Mouse (Mus musculus) kidney, adult 2 months (tissue): ENCODE data around the gene Kif18b. TPM values are rescaled to one million over a fixed set of nuclear protein-coding genes. Genes with fewer than 3 reads are reported as not detected.

Source experiments
- DNase-seq: peaks from one replicate; pipeline ENCODE4 v3.0.0; 2021
- H3K27ac ChIP-seq: fragments of 200-500 bp; 2 replicates; pipeline ENCODE4 v1.5.1; 2012; ENCODE audit warnings: low read depth, low read length, control low read depth, inconsistent platforms; ENCODE audit not compliant: insufficient read depth
- H3K27me3 ChIP-seq: fragments of 200-500 bp; replicated peaks from 2 replicates; pipeline ENCODE4 v1.6.1; 2012; ENCODE audit warnings: mild to moderate bottlenecking, moderate library complexity, low read length, inconsistent platforms; ENCODE audit not compliant: control insufficient read depth, insufficient read depth
- H3K36me3 ChIP-seq: fragments of 200-500 bp; 2 replicates; pipeline ENCODE4 v1.6.1; 2012; ENCODE audit warnings: mild to moderate bottlenecking, moderate library complexity, low read length, inconsistent platforms; ENCODE audit not compliant: control insufficient read depth, insufficient read depth
- H3K4me1 ChIP-seq: fragments of 200-500 bp; 2 replicates; pipeline ENCODE4 v1.6.1; 2011; ENCODE audit warnings: low read length; ENCODE audit not compliant: control insufficient read depth, insufficient read depth
- H3K4me3 ChIP-seq: fragments of 200-500 bp; 2 replicates; pipeline ENCODE4 v1.5.1; 2011; ENCODE audit warnings: mild to moderate bottlenecking, low read depth, low read length, control low read depth; ENCODE audit not compliant: insufficient read depth
- CTCF ChIP-seq: fragments of 200-500 bp; conservative IDR thresholded peaks from 2 replicates; pipeline ENCODE4 v1.5.1; 2011; ENCODE audit warnings: low read depth, mild to moderate bottlenecking, control low read depth, low read length, moderate library complexity, mixed read lengths; ENCODE audit not compliant: insufficient read depth, insufficient read length
- POLR2A ChIP-seq: fragments of 200-500 bp; IDR thresholded peaks from one replicate; pipeline ENCODE4 v1.6.1; 2011; ENCODE audit warnings: low read depth, low read length, control low read depth
- WGBS: fragments of 180-500 bp; shearing (Covaris S2); methylation state at CpG from one replicate; pipeline ENCODE4 v1.1.7; 2018; 5-methylcytosine and 5-hydroxymethylcytosine counted together
- polyA plus RNA-seq: library from polyadenylated mRNA; depleted of rRNA; stranded (reverse); fragments of >200 nt; gene quantifications from 2 replicates; pipeline ENCODE4 v1.2.3, GENCODE M21; 2012; rRNA removed

Gene Kif18b
- polyA plus RNA-seq, 1 experiment = 0.27 TPM

- no peak for DNase-seq
- H3K27ac ChIP-seq = no peak overlapping the region
- H3K36me3 ChIP-seq = no peaks in the 10 kb centered on the region
- WGBS = 46% methylated on average over 2 of the region's 2 CpGs
- no peaks in the 10 kb centered on the region for H3K27me3 ChIP-seq
- no peak for TF ChIP-seq POLR2A
- TF ChIP-seq CTCF = no peak
- H3K4me3 ChIP-seq = no peak overlapping the region
- peaks cover 3% of the 10 kb centered on the region; the same call in 1 of the 2 replicates for H3K4me1 ChIP-seq
Measured at GRCm38 (mm10) chr11:102879558-102879957, 45.4 kb downstream of the Kif18b start.

DNA sequence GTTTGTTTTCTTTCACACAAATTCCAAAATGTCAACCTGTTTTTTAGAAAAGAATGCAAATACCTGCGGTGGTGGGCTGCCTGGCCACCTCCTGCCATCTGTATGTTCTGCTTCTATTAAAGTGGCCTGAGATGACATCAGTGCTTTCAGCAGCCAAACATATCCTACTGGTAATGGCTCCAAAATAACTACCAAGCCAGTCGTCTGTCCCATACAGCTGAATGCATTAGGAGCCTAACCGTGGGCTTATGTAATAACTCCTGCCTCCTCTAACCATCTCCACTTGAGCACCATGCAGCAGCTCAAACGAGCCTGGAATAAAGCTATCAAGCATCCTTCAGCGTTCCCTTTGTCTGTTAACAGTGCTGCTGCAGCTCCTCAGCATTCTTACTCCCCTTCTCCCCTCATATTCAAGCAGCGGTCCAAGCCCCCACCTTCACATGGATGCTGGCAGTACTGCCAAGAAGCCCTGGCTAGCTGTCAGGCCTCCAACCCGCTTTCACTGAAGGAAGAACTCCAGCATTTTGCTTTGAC is 50.1 kb downstream of the Kif18b start:
- Histone ChIP-seq H3K4me1 (no peaks in the 10 kb centered on the region), H3K27me3 (no peaks in the 10 kb centered on the region), H3K27ac (no peak overlapping the region), H3K4me3 (no peak overlapping the region), H3K36me3 (peaks cover under 1% of the 10 kb centered on the region; the same call in 1 of the 2 replicates)
- TF ChIP-seq POLR2A (no peak), CTCF (no peak)
- WGBS = 87% methylated on average over 7 of the region's 7 CpGs
- DNase-seq = no peak

- WGBS = 22% methylated on average over 4 of the region's 4 CpGs
- Histone ChIP-seq H3K27ac (no peak overlapping the region), H3K4me1 (no peaks in the 10 kb centered on the region), H3K4me3 (no peak overlapping the region), H3K36me3 (peaks cover 2% of the 10 kb centered on the region), H3K27me3 (no peaks in the 10 kb centered on the region)
- peak; percentile 53 for TF ChIP-seq CTCF
- TF ChIP-seq POLR2A = no peak
- DNase-seq = peak; percentile 74
Measured at GRCm38 (mm10) chr11:102864272-102864671, 60.7 kb downstream of the Kif18b start.

DNA sequence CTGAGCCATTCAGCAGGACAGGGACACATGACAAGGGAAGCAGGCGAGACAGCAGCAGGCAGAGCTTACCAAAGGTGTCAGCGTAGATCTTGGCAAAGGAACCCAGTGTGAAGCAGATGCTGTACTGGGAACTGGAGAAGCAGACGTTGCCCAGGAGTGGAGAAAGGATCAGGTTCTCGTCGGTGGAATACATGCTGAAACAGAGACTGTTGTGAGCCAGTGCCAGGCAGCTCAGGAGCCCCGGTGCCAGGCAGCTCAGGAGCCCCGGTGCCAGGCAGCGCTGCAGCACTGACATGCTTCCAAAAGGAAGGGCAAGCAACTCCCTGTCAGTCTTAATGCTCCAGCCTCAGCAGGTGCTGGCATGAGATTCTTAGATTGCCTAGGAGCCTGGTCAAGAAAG is 65.0 kb downstream of the Kif18b start:
- 92% methylated on average over 8 of the region's 8 CpGs for WGBS
- Histone ChIP-seq H3K27me3 (no peaks in the 10 kb centered on the region), H3K4me1 (no peaks in the 10 kb centered on the region), H3K36me3 (peaks cover 2% of the 10 kb centered on the region), H3K27ac (no peak overlapping the region), H3K4me3 (no peak overlapping the region)
- TF ChIP-seq POLR2A (no peak), CTCF (no peak)
- no peak for DNase-seq

DNA sequence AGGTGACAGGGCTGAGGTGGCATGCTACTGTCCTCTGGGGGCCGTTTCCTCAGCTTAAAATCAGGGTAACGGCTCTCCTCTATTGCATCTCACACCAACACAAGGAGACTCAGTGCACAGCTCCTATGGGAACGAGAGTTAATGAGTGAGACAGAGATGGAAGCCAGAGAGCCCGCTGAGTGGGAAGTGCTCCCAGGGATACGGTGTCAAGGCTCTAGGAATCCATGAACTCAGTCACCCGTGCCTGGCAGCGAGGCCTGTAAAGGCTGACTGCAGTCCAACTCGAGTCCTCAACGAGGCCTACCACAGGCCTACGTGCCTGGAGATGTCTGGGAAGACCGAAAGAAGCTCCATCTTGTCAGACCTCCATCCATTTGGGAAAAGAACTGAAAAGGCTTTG is 66.0 kb downstream of the Kif18b start:
- no peak for DNase-seq
- TF ChIP-seq CTCF = no peak
- no peak for TF ChIP-seq POLR2A
- no peaks in the 10 kb centered on the region for H3K4me1 ChIP-seq
- no peak overlapping the region for H3K27ac ChIP-seq
- H3K4me3 ChIP-seq = no peak overlapping the region
- no peaks in the 10 kb centered on the region for H3K27me3 ChIP-seq
- WGBS = 68% methylated on average over 11 of the region's 11 CpGs
- peaks cover 5% of the 10 kb centered on the region for H3K36me3 ChIP-seq

GRCm38 (mm10) chr11:102855941-102856340 is 69.0 kb downstream of the Kif18b start:
- no peak overlapping the region for H3K27ac ChIP-seq
- no peaks in the 10 kb centered on the region for H3K4me1 ChIP-seq
- 92% methylated on average over 6 of the region's 6 CpGs for WGBS
- no peaks in the 10 kb centered on the region for H3K27me3 ChIP-seq
- no peak for TF ChIP-seq CTCF
- no peak for TF ChIP-seq POLR2A
- H3K4me3 ChIP-seq = no peak overlapping the region
- no peak for DNase-seq
- peaks cover 3% of the 10 kb centered on the region for H3K36me3 ChIP-seq

Other genes starting within 250 kb of the Kif18b start
- 6.7 and 8.4 TPM in 2 replicates for gene Ccdc43, start 227.3 kb downstream of the Kif18b start, polyA plus RNA-seq
- gene Adam11, start 163.7 kb downstream of the Kif18b start, polyA plus RNA-seq = 5.0 and 5.2 TPM in 2 replicates
- 4.9 and 5.1 TPM in 2 replicates for gene Gjc1, start 105.4 kb downstream of the Kif18b start, polyA plus RNA-seq
- 2.2 and 4.1 TPM in 2 replicates for gene Higd1b, start 89.3 kb downstream of the Kif18b start, polyA plus RNA-seq
- 76.4 and 81.0 TPM in 2 replicates for gene Eftud2, start 44.1 kb downstream of the Kif18b start, polyA plus RNA-seq
- 0.88 and 1.5 TPM in 2 replicates for gene Ccdc103, start 43.9 kb downstream of the Kif18b start, polyA plus RNA-seq
- not detected in 2 replicates for gene Fam187a, start 40.0 kb downstream of the Kif18b start, polyA plus RNA-seq
- 0.16 and 0.18 TPM in 2 replicates for gene Gfap, start 24.2 kb downstream of the Kif18b start, polyA plus RNA-seq
- gene C1ql1, start 21.6 kb upstream of the Kif18b start, polyA plus RNA-seq = 0.38 and 0.39 TPM in 2 replicates
- gene Nmt1, start 103.1 kb upstream of the Kif18b start, polyA plus RNA-seq = 45.3 and 49.7 TPM in 2 replicates
- gene Dcakd, start 103.2 kb upstream of the Kif18b start, polyA plus RNA-seq = 49.5 and 51.3 TPM in 2 replicates
- gene Plcd3, start 176.5 kb upstream of the Kif18b start, polyA plus RNA-seq = 14.9 and 18.1 TPM in 2 replicates
- gene Acbd4, start 176.6 kb upstream of the Kif18b start, polyA plus RNA-seq = 119 and 130 TPM in 2 replicates
- gene Hexim1, start 191.1 kb upstream of the Kif18b start, polyA plus RNA-seq = 24.9 and 26.4 TPM in 2 replicates
- 3.8 and 4.0 TPM in 2 replicates for gene Hexim2, start 207.3 kb upstream of the Kif18b start, polyA plus RNA-seq
- gene Fmnl1, start 246.0 kb upstream of the Kif18b start, polyA plus RNA-seq = 32.7 and 35.5 TPM in 2 replicates